Mouse (Mus musculus) retina, adult 2 months (tissue): ENCODE data around the gene Aff1.

ENCODE experiments used
- DNase-seq: peaks from one replicate; pipeline ENCODE4 v3.0.0-alpha.2; 2012; ENCODE audit warnings: low read depth, low spot score

Gene Aff1

GRCm38 (mm10) chr5:103772252-103772651 is 80.1 kb downstream of the Aff1 start:
- DNase-seq, result no peak

- DNase-seq, result no peak
Observed at GRCm38 (mm10) chr5:103773100-103773552, 81.0 kb downstream of the Aff1 start.

GRCm38 (mm10) chr5:103774703-103775333 is 82.6 kb downstream of the Aff1 start:
- no peak for DNase-seq

- DNase-seq, result no peak
Observed at GRCm38 (mm10) chr5:103775429-103775828, 83.3 kb downstream of the Aff1 start.

- DNase-seq, result no peak
Observed at GRCm38 (mm10) chr5:103776842-103777241, 84.7 kb downstream of the Aff1 start.

GRCm38 (mm10) chr5:103777446-103777845 is 85.3 kb downstream of the Aff1 start:
- DNase-seq, result no peak

GRCm38 (mm10) chr5:103778314-103779117 is 86.3 kb downstream of the Aff1 start:
- DNase-seq, result no peak

GRCm38 (mm10) chr5:103779836-103780235 is 87.7 kb downstream of the Aff1 start:
- peak; percentile 66 for DNase-seq

GRCm38 (mm10) chr5:103780266-103780665 is 88.1 kb downstream of the Aff1 start:
- DNase-seq, result no peak

GRCm38 (mm10) chr5:103780836-103781235 is 88.7 kb downstream of the Aff1 start:
- DNase-seq, result no peak

GRCm38 (mm10) chr5:103783086-103783668 is 91.0 kb downstream of the Aff1 start:
- DNase-seq, result no peak

- DNase-seq, result no peak
Observed at GRCm38 (mm10) chr5:103786096-103786495, 93.9 kb downstream of the Aff1 start.

GRCm38 (mm10) chr5:103788476-103788875 is 96.3 kb downstream of the Aff1 start:
- DNase-seq, result no peak

- no peak for DNase-seq
Observed at GRCm38 (mm10) chr5:103788976-103789375, 96.8 kb downstream of the Aff1 start.

- no peak for DNase-seq
Observed at GRCm38 (mm10) chr5:103789619-103790116, 97.5 kb downstream of the Aff1 start.

GRCm38 (mm10) chr5:103791741-103792140 is 99.6 kb downstream of the Aff1 start:
- no peak for DNase-seq

GRCm38 (mm10) chr5:103795121-103795520 is 102.9 kb downstream of the Aff1 start:
- DNase-seq, result no peak

- no peak for DNase-seq
Observed at GRCm38 (mm10) chr5:103796035-103796434, 103.9 kb downstream of the Aff1 start.

- no peak for DNase-seq
Observed at GRCm38 (mm10) chr5:103797774-103798173, 105.6 kb downstream of the Aff1 start.

- no peak for DNase-seq
Observed at GRCm38 (mm10) chr5:103799438-103799837, 107.3 kb downstream of the Aff1 start.

- no peak for DNase-seq
Observed at GRCm38 (mm10) chr5:103800009-103800408, 107.8 kb downstream of the Aff1 start.

- DNase-seq, result no peak
Observed at GRCm38 (mm10) chr5:103803386-103803785, 111.2 kb downstream of the Aff1 start.
